Mouse (Mus musculus) induced T-regulatory cell, adult 2 months (primary cell): Measurements from ENCODE around the gene Ccdc60.
"Not testable (repeated sequence)": the region's sequence is repeated elsewhere in the genome, so short reads cannot be mapped to it uniquely, and the experiment has no call there.

Experiments
- DNase-seq: peaks from one replicate; pipeline ENCODE4 v3.0.0-alpha.2; 2012; ENCODE audit warnings: low read depth

Ccdc60 gene

DNA sequence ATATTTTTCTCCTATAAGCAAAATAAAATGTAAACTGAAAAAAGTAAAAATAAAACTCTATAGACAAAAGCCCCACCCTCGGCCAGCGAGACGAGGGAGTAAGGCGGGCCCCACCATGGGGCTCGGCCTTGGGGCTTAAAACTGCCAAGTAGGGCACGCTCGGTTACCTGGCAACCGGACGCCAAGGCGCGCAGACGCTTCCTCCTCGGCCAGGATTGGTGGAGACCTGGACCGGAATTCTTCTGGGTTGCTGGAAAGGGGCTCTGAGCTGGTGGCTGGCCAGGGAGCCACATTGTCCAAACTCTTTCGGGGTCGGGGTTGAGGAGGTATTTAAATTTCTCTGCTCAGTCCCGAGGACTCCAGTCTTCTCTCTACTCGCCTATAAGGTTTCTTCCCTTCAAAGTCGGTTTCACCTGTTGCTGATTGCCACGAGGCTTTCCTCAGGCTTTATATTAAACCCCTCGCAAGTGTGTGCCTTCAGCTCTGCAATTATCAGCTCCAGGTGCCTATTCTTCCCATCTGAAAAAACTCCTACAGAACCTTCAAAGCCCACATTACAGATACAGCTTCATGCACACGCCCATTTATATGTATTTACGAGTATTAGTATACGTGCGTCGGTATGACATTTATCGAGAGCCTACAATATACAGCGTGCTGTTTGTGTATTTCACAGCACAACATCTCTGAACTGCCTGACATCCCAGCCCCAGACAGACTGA, at the start of gene Ccdc60:
Gene Ccdc60 (minus strand): TSS at position 137 of the 722 bp plus-strand sequence.
- peak; percentile 5 for DNase-seq

DNA sequence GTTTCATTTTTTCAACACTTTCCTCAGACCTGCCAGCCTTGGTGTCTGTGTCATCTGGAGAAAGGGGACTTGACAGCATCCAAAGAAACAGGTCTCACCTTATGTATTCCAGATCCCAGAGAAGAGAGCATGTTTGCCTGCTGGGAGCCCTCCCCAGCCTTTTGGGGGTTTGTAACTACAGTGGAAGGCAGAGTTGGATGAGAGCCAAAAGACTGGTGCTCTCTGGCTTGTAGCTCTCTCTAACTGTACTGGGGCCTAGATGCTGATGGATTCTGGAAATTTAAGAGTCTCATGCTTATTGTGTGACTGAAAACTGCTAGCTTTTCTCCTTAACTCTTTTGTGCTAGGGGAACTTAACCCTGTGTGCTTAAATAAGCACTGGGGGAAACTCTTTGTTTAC, 47.4 kb upstream of the Ccdc60 start:
- DNase-seq = no peak

DNA sequence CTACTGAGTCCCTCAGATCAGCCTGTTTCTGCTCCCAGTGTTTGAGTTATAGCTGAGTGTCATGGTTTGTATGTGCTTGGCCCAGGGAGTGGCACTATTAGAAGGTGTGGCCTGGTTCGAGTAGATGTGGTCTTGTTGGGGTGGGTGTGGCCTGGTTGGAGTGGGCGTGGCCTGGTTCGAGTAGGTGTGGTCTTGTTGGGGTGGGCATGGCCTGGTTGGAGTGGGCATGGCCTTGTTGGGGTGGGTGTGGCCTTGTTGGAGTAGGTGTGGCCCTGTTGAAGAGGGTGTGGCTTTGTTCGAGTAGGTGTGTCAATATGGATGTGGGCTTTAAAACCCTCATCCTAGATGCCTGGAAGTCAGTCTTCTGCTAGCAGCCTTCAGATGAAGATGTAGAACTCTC, 40.1 kb upstream of the Ccdc60 start:
- no peak for DNase-seq

DNA sequence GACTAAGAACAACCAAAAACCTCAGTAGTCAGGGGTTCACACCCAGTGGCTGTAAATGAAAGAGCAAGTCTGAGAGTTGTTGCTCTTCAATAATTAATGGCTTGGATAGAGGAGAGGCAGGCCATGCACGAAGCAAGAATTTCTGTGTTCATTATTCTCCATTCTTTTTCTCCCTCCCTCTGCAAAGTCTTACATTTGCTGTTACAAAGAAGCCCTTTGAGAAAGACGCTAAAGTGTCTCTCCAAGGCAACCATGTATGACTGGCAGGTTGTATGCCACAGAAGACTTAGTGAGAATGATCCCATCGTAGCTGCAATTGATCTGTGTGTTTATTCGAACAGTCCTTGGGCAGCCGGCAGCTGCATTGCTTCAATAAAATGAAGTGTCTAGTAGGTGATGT, 34.6 kb upstream of the Ccdc60 start:
- DNase-seq = no peak

DNA sequence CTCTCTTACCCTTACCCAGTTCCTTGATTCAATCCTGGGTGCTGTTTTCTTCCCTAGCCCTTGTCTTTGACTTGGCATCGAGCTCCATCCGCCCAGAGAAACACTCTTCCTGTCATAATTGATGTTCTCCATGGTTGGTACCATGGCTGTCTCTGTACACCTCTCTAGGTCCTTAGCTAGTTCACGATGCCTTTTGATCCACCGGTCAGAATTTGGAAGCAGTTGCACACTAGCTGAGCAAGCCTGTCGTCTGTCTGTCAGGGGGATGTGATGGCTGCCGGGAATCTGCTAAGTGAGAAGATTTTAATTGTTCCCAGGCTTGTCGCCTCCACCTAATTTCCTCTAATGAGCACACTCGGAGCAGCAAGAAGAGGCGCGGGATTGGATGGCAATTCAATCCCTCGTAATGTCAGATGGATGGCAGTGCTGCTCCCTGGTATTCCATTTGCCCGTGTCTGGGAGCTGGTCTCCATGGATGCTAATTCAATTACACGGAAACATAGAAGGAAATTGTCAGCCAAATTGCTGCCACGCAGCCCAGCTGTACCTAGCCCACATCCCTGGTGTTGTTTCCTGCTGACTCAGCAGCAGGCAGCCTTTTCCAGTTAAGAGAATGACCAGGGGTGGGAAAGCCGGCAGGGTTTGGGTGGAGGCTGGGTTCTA, 33.7 kb upstream of the Ccdc60 start:
- DNase-seq = no peak

DNA sequence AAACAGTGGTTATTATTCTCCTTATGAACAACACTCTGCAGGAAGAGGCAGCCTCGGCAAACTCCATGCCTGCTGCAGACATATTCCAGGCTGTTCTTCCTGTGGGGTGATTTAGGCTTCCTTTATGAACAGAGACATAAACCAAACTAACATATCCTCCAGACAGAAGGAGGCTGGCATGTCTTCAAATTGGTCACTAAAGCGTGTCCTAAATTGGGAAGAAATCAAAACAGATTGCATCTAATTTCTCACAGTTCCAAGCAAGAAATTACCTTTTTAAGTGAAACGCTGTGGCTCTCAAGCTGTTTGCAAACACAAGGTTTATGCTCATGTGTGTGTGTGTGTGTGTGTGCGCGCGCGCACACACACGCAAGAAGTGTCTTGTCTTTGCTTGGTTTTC, 24.9 kb upstream of the Ccdc60 start:
- DNase-seq = no peak

DNA sequence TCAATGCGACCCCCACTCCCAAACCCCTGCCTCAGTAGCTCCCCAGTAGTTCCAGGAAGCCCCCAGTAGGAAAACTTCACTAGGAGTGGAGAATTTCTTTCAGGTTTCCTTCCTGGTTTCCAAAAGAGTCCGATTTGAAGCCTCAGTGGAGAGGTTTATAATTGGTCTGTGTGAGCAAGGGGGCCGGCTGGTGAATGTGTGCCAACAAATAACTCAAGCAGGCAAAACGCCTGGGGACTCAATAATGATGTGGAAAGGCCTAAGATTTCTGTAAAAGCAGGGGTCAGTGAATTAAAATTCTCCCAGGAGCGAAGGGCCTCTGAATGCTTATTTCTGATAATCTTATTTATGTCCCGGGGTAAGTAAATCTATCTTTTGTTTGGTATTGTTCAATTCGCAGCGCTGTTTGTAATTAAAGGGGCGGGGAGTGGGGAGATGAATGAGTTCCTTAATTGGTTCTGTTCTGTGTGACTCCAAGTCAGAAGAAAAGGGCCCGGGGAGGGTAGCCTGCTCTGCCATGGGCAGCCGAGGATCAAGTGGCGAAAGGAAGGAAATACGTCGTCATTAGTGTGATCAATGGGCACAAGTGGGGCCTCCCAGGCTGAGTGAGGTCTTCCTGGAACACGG, 23.4 kb upstream of the Ccdc60 start:
- no peak for DNase-seq

DNA sequence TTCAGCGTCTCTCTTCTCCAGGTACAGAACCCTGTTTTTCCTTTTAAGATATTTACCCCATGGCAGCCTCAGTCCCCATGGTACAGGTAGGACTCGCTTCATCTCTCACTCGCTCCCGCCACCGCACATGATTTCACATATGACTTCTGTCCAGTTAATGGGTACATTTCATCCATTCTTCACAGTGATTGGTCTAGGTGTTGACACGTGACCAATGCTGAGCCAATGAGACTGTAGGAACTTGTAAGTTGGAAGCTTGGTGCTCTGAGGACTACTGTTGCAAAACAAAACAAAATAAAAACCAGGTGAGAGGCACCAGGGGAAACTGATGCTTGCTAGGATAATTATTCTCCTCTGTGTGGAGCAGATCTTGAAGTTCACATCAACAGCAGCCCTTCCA, 22.9 kb upstream of the Ccdc60 start:
- DNase-seq = no peak

DNA sequence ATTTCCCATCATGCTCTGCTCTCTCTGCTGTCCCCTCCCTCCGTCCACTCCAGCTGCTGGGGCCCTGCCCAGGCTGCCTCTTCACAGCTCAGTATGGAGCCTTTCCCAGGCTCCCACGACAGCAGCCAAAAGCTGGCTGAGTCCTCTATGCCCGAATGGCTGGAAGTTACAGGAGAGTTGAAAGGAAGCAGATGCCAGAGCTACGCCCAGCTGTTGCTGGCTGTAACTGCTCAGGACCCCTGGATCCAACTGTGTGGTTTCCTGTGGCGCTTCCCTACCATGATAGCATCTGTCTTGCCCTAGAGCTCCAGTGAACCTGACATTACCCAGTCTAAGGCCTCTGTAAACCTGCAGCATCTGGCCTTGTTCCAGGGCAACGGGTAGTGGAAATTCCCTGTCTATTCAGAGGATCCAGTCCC, 20.6 kb upstream of the Ccdc60 start:
- no peak for DNase-seq

DNA sequence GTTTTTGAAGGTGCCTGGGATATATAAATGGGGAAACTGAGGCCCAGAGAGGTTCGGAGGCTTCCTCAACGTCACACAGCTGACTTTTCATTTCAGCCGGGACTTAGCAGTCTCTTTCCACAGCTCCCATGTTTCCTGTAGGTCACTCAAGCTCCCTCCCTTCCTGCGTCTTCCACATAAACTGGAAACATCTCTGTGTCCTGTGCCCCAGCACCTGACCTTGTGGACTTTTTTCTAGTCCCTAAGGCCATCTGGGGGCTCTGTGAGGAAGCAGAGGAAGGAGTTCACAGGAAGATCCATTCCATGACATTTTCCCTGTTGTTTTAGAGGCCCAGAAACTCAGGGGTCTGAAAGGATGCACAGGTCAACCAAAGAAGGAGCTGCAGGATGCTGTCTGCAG, 16.8 kb upstream of the Ccdc60 start:
- DNase-seq = no peak

DNA sequence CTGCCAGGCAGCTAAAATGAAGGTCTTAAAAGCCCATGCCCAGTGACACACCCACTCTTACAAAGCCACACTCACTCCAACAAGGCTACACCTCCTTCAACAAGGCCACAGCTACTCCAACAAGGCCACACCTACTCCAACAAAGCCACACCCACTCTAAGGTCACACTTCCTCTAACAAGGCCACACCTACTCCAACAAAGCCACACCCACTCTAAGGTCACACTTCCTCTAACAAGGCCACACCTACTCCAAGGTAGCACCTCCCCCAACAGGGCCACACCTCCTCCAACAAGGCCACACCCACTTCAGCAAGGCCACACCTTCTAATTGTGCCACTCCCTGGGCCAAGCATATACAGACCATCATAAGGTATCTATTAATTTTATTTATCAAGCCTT, 16.4 kb upstream of the Ccdc60 start:
- DNase-seq = not testable (repeated sequence)

DNA sequence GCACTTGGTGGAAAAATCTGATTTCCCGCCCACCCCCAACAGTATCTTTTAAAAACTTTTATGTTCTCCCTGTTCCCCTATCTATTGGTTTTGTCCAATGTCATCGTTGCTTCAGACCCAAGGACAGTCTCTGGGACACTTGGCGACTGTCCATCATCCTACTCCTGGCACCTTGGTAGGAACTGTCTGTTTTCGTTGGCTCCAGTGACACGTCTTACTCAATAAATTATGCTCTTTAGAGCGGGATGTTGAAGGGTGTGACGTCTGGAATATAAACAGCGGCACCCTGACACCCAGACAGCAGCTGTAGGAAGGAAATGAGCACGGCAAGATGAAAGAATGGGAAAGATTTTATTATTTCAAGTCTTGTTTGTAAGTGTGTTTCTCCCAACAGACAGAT, 12.2 kb upstream of the Ccdc60 start:
- DNase-seq = no peak

DNA sequence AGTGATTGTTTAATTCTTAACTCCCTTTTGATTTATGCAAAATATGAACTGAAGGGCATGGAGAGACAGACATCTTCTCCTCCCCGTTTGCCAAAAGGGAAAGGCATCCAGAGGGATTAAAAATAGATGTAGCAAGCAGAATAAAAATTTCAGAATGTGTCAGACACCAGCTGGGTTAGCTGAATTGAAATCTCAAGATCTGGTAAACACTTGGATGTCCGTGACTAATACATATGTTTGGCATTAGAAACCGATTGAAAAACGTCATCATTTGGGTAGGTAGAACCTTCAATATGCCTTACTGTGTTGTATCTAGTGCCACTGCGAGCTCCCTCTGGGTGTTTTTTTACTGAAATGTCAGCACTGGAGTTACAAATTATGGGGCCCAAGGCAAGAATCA, 4.7 kb upstream of the Ccdc60 start:
- DNase-seq = no peak

DNA sequence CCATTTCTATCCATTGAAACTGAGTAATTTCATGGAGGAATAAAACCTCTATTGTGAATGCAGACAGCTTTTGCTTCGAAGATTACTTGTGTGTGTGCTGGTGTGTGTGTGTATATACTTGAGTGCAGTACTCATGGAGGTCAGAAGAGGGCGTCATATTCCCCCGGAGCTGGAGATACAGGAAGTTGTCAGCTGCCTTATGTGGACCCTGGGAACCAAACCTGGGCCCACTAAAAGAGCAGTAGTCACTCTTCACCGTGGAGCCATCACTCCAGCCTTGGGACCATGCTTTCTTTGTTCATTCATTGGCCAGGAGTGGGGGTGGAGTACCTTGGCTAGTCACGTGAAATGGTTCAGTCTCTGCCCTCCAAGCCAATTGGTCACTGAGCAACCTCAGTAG, 1.8 kb upstream of the Ccdc60 start:
- DNase-seq = no peak

DNA sequence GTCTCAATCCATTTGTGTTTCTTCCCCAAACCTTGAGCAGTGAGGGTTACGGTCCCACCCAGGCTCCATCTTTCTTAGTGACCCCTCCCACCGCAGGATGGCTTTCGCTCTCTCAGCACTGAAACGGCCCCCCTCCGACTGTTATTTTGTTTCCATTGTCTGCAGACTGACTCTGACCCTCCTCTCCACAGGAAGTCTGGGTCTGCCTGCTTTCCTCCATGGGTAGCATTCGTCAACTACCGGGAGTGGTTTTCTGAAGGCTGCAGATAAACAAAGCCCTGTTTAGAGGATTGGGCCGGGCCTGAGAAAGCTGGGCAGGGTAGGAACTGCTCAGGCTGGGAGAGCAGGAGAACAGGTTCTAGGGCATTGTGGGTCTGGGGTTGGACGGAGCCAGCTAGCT, 1.1 kb upstream of the Ccdc60 start:
- no peak for DNase-seq

DNA sequence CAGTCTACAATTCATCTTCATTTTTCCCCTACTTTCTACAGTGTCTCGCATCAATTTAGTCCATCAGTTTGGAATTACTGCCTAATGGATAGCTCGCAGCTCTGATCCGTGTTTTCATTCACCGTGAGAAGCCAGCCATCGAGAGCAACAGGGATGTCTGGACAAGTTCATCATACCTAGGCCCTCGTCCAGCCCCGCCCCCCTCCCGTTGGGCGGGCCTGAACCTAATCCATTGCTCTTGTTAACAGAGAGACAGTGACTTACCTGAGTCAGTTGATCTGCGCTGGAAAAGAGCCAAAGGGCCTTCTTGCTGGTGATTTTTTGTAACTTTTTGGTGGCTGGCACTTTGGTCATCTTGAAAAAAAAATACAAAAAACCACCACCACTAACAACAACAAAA, 602 bp downstream of the Ccdc60 start:
- DNase-seq = no peak

DNA sequence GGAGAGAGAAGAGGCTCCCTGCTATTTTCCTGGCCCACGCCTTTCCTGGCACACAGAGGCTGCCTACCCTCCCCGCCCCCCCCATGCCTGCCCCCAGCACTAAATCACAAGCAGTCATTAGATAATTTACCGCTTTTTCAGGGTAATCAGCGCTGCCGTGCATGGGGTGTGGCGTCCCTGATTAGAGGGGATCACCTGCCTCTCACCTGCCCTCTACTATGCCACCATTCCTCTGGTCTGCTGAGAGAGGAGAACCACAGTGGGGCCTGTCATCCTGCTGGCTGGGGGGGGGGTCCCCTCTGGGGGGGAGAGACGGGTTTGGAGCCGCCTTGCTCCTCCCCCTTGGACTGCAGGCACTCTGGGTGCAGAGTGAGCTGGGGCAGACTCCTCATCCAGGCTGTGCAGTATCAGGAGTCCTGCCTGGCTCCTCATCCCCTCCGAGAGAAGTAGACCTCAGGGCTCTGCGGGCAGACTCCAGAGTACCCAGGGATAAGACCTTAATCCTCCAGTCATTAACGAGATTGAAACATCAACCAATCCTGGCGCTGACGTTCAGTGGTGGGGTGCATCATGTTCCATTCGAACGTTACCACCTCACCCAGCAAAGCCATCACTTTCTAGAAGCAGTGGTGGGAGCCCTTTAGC, 3.1 kb downstream of the Ccdc60 start:
- DNase-seq = no peak

DNA sequence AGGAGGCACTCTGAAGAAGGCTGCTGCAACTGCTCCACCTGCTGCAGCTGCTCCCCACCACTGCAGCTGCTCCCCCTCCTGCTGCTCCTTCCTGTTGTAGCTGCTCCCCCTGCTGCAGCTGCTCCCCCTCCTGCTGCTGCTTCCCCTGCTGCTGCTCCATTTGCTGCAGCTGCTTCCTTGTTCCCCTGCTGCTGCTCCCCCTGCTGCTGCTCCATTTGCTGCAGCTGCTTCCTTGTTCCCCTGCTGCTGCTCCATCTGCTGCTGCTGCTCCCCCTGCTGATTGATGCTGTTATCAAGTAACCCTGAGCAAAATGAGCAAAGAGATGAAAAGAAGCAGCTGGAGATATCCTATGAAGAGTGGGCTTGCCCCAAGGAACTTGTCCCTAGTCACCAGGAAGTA, 8.3 kb downstream of the Ccdc60 start:
- no peak for DNase-seq

DNA sequence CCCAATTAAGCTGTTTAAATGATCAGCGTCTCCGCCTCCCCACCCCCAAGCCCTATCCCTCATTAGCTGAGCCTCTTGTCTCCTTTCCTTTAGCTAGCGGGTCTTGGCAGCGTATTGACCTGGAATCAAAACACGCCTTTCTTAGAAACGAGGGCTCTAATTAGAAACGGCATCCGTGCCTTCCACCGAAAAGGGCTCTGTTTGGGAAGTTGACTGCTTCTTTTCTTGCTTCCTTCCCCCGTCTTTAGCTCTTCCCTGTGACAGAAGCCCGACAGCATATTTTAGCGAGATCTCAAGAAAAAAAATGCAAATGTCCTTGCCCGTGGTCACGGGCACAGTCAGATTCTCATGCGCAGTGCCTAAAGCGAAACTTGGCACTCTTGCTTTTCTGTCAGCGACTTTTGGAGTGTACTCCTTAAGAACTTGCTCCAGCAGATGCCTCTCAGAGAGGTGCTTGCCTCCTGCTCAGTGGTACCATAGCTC, 10.3 kb downstream of the Ccdc60 start:
- DNase-seq = no peak

DNA sequence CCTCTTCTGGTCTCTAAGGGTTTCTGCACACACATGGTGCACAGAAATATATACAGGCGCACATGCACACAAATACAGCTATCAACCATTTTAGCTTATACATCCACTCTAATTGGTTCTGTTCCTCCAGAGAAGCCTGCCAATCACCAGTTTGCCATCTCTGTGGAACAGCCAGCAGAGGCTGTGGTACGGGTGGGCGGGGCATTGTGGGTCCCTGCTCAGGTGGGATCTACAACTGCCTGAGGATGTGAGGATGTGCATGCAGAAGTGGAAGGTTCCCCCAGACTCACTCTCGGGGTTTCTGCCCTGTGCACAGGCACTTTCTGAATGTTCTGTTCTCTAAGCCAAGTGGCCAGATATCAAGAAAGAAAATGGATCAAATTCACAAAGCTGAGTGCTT, 10.8 kb downstream of the Ccdc60 start:
- DNase-seq = no peak

DNA sequence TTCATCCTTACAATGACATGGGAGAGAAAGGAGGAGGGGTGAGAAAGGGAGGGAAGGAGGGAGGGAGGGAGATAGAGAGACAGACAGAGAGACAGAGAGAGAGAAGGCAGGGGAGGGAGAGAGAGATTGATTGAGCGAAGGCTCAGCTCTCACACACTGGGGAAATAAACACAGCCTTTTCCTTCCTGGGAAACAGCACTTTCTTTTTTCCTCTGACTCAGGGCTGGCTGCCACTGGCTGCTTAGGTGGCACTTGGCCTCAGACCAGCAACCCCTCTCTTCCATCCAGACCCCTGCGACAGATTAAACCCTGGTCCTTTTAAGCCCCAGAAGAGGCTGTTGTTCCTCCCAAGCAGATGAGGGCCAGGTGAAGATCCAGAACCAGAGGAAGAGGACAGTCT, 14.0 kb downstream of the Ccdc60 start:
- no peak for DNase-seq

DNA sequence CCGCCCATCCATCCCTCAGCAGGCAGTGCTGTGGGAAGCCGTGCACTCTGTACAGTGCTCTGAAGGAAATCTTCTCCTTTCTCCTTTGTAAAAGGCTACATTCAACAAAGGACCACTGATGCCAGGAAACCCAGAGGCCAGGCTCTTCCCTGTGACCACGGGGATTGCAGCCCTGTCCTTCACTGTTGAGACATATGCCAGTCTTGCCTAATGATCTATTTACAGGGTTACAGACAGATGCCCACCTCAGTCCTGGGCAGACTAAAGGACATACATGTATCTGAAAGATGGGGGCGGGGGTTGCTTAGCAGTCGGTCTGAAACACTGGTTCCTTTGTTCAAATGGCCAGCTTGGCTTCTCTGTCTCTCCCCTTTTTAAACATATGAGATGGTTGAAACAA, 14.4 kb downstream of the Ccdc60 start:
- no peak for DNase-seq
